Mouse (Mus musculus): Measurements from ENCODE around the gene Afap1.

Afap1 gene

DNA sequence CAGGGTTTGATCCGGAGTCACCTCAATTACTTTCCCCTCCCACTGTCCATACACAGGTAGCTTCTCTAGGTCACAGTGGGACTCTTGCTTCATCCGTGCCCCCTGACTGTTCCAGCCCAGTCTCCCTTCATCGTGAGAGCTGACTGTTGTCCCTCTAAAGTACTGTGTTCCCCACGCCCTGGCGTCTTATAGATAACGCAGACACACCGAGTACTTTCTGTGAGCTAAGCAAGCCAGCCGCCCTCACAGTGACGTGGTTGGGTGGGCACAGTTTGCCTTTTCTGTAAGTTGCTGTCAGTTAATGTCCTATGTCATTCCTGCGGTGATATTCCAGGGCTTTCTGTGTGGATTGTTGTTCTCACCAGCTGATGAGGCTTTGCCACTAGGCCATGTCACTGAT is 39.9 kb downstream of the Afap1 start:
- DNase-seq (ENCODE audit: low spot score in 2 of 2), result no peak

DNA sequence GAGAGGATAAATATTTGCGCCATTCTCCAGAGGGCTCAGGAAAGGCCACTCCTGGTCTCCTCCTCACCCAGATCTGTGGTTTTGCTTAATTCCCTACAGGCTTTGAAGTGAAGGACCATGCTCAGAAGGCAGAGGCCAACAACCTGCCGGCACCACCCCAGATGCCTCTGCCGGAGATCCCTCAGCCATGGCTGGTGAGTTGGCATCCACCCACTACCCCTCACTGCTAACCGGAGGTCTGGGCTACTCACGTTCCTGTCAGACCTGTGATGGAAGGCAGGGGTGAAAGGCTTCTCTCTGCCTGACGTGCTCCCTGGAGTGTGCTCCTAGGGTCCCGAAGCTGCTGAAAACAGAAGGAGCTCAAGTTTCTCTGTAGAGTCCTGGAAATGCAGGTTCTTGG is 42.8 kb downstream of the Afap1 start:
- no peak for DNase-seq (ENCODE audit: low spot score in 2 of 2)

DNA sequence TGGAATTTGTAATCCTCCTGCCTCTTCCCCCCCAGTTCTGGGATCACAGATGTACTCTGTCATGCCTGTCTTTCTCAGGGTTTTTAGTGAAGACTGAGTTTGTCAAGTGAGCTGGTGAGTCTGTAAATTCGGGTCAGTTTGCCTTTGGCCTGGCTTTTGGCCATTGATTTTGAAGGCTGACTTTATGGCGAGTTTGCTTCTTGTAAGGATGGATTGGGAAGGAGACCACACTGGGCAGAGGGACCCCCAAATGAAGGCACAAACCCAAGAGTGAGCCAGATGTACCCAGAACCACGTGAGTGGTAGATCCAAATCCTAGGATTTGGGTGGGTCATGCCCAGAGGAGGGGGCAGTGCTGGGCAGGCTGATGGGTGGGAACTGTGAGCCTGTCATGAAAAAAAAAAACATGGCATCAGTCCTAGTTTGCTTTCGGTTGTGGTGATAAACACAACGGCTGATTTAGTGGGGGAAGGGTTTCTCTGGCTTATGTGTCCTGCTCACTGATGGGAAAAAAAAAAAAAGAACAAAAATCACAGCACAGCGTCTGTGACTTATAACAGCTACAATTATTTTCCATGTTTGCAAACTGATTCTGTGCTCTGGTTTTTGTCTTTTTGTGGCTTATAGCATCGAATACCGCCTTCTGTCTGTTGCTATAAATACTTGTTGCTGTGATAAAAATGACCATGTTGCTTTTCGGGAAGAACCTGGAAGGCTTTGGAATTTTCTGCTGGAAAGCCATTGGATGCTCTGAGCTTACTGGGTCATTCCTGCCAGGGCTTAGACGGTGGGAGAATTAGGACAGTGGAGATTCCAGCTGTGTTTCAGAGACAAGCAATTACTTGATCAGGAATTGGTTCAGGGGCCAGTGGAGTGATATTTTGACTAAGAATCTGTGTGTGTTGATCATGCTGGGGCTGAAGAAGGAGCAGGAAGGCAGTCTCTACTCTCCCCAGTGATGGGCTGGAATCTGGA is 45.4 kb downstream of the Afap1 start:
- no peak for DNase-seq (ENCODE audit: low spot score in 2 of 2)

DNA sequence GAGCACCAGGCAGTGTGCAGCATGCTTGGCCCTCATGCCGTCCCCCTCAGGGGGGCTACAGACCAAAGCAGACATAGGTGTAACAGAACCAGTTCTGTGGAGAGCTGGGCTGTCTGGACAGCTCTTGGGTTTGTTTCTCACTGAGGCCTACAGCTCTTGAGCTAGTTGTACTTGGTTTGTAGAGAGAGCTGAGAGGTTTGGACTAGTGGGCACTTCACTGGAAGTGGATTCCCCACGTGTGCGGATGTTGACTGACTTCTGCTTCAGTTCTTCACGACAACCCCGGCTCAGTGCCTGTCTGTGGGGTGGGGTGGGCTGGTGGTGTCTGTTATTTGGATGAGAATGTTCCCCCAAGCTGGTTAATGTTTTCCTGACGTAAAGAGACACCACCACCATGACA is 46.8 kb downstream of the Afap1 start:
- DNase-seq (ENCODE audit: low spot score in 2 of 2), result no peak

DNA sequence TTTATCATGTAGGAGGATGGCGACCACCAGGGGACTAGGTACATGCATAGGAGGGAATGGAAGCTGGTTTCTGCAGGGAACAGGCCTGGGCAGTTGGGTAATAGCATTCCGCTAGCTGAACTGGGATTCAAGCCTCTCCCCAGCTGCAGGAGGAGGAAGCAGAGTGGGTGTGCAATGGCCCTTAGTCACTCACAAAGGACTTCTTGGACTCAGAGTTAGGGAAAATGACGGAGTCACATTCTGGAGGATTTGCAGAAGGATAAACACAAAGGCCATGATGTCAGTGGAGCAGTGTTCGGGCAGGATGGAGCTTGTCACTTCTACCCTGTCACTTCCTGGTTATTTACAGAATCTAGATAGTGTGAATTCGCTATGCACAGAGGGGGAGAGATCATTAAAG is 50.4 kb downstream of the Afap1 start:
- peak in 1 of 2 experiments; percentile 32 for DNase-seq (ENCODE audit: low spot score in 2 of 2)

DNA sequence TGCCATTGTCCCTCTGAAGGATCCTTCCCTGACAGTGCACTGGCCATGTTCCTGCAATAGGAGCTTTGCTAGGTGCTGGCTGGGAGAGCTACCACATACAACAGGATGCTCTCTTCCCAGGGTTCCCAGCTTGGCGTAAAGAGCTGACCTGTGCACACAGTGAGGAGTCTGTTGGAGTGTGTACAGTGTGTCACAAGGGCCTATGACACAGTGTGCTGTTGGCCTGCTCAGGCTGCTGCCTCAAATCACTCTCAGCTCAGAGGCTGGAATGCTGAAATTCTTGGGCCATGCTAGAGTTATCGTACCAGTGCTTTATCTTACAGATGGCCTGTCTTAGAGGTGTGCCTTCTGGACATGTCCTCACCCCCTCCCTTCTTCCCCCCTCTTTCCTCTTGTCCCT is 53.7 kb downstream of the Afap1 start:
- DNase-seq (ENCODE audit: low spot score in 2 of 2), result no peak

DNA sequence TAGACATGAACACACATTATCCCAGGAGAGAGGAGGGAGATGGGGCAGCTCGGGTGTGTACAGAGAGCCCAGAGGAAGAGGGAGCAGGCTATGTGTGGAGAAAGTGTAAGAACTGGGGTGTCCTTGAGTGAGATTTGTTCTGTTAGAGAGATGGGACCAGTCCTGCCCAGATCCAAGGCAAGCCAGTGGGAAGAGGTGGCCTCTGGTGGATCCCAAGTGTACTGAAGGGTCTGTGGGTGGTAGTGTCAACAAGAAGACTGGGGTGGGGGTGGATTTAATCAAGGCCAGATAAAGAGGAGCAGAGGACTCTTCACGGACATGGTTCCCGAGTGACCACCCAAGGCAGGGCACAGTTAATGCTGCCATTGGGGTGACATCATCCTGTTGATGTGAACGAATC is 54.3 kb downstream of the Afap1 start:
- DNase-seq (ENCODE audit: low spot score in 2 of 2), result no peak

DNA sequence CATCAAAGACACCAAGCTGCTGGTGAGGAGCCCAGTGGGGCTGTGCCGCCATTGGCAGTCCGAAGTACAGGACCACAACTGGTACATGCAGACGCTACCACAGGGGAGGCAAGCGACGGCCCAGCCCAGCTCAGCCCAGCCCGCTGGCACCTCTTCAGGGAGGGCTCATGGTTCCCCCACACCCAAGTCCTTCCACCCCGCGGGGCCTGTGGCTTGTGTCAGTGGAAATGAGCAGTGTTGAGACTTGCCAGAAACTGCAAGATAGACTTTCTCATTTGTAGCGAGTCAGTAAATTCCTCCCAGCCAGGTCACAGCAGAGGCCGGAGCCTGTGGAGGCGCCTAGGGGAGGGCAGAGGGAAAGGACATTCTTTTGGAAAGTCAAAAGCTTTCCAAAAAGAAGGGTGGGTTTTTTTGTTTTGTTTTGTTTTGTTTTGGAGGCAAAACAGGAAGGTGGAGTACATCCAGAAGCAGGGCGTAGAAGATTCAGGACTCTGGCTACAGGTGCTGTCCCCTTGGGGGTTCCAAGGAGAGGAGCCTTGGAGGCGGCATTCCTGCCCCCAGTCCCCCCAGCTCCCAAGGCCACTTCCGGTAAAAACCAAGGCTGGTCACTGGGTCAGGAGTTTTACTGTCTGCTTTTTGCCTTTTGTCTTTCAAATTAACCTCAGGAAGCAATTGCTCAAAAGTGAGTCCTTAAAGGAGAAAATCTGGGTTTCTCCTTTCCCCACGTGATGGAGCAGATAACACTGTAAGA is 55.3 kb downstream of the Afap1 start:
- peak in 1 of 2 experiments; percentile 29 for DNase-seq (ENCODE audit: low spot score in 2 of 2)

DNA sequence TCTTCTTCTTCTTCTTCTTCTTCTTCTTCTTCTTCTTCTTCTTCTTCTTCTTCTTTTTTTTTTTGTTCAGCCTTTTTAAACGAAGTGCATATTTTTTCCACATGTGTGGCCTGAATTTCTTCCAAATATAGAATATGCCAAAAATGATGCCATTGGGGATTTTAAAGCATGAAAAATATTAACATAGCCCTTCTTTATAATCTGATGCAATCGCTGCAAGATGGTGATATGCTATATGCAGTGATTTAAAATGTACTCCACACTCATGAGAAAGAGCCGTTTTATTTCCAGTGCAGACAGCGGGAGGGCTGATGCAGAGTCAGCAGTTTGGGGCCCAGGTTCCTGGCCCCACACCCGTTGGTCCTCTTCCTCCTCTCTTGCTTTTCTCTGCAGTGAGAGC is 55.9 kb downstream of the Afap1 start:
- no peak for DNase-seq (ENCODE audit: low spot score in 2 of 2)

DNA sequence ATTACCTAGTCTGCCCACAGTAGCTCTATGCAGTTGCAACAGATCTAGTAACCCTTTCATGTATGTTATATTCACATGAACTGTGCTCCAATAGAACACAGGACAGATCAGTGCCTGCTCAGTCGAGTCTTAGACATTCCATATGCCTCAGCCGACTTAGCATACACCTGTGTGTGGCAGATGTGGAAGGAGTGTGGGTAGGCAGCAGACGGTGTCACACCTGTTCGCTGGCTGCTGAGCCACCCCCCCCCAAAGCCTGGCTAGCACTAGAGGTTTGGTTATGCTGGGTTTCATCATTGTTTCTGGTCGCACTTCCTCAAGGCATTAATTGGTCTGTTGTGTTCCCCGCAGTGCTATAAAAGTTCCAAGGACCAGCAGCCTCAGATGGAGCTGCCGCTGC is 57.4 kb downstream of the Afap1 start:
- DNase-seq (ENCODE audit: low spot score in 2 of 2), result no peak

DNA sequence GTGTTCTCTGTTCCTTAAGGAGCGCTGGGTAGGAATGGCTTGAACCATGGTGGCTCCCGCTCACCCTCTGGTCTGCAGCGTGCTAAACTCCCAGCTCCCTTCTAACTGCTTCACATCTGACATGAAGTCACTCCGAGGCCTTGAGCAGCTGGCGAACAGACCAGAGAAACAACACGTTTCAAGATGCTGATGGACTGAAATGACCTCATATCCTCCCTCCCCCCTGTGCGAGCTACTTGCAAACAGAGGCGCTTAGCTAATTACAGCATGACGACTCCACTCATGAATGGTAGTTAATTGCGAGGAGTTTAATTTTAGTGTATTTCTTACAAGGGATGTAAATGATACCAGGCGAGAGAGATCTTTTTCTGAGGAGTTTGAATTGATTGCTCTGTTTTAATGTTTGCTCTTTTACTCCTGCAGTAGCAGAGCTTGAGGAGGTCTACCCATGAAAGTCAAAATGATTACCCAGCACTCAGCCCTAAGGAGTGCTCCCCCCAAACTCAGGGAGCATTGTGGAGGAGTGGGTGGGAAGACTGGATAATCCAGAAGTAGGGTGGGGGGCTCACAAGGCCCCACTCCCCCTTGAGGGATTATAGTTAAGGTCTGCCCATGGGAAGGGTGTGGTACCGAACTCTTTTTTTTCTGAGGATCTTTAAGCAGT is 61.1 kb downstream of the Afap1 start:
- DNase-seq (ENCODE audit: low spot score in 2 of 2), result no peak

DNA sequence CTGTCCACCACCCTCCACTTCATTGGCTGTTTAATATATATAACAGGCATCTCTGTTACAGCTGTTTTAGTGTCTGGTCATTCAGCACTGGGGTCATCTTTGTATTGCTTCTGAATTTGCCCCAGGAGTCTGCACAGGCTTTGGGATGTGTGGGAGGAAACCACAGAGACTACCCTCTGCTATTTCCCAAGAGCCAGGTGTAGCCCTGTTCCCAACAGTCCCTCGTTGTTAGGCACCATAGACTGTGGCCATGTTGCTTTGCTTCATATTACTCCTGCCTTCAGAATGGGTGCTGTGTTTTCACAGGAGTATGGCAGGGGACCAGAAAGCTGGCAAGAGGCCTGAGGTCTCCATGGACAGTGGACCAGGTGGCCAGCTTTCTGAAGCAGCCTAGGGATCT is 63.1 kb downstream of the Afap1 start:
- DNase-seq (ENCODE audit: low spot score in 2 of 2), result no peak

DNA sequence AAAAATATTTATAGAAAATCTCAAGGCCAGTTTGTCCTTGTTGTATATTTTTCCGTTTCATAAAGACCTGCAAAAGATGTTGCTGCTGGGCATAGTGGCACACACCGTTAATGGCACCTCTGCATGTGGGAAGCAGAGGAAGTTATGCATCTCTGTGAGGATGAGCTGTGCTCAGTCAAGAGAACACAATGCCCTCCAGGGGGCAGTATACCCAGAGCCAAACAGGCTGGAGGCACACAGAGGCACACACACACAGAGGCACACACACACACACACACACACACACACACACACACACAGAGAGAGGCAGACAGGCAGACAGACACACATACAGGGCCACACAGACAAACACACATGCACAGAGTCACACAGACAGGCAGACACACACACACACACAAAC is 65.6 kb downstream of the Afap1 start:
- no peak for DNase-seq (ENCODE audit: low spot score in 2 of 2)

DNA sequence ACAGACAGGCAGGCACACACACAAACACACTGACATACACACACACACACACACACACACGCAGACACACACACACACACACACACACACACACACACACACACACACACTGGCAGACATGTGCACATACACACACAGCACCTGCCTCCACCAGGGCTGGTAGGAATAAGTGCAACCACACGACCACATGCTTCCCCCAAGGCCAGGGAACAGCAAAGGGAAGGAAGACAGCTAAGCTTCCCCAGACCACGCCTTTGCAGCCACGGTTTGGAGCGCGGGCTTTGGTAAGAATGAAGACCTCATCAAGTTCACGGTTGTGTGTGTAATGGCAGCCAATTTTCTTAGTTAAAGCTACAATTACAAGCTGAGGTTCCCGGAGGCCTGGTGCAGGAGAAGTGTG is 67.0 kb downstream of the Afap1 start:
- no peak for DNase-seq (ENCODE audit: low spot score in 2 of 2)

DNA sequence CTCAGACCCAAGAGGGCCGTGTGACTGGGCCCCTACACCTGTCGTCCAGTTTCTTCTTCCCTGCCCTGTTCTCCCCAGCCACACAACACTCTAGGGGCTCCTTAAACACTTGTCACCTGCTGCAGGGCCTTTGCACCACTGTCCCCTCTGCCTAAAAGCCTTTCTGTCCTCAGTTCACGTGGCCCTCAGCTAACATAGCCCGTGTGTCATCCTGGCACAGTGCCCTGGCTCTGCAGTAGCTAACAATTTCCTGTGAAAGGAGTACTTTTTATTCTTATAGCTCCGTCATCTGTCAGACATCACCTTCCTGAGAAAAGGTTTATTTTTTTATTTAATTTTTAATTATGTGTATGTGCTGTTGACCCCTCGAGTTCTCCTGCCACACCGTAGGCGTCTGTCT is 68.2 kb downstream of the Afap1 start:
- no peak for DNase-seq (ENCODE audit: low spot score in 2 of 2)

DNA sequence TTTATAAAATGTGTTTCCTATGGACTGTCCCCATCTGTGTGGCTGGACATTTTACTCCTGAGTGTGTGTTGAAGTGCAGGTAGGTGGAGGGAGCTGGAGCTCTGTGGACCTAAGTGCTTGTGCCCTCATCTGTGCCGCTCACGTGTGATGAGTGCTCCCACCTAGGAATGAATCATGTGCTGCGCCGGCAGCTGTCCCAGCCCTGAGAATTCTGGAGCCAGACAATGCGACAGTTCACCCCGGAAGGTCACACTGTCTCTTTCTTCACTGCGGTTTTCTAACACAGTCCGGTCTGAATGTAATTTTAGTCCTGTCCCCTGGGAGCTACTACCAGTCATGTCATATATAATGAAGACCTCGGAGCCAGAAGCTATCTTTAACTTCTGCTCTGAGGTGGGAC is 70.5 kb downstream of the Afap1 start:
- no peak for DNase-seq (ENCODE audit: low spot score in 2 of 2)

DNA sequence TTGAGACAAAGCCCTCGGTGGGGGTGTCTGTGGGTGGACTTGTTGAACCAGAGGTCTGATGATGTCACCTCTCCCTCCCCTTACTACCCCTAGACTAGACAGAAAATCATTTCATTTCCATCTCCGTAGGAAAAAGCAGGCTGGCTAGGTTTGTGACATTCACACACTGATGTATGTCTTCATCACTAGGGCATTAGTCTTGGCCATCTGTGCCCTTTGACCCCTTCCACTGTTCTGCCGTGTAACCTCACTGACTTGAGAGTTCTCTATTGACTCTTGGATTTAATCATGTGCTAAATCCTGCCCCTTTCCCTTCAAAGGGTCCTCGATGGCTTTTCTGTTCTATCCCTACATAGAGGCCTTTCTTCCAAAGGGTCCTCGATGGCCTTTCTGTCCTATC is 71.9 kb downstream of the Afap1 start:
- DNase-seq (ENCODE audit: low spot score in 2 of 2), result no peak

DNA sequence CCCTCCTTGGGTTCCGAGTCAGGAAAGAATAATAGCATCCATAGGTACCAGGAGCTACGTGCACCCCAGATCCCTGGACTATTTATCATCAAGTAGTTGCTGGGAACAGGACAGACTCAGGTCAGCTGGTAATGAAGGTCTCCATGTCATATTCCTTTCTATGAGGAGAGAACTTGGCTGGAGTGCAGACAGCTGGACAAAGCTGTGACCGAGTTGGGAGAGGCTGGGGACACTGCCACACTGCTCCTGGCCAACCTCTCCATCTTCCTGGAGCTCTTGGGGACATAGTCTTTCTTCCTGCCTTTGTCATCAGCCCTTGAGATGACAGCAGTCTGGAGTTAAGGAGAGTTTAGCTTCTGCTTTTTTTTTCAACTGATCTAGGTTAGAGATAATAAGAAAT is 76.7 kb downstream of the Afap1 start:
- no peak for DNase-seq (ENCODE audit: low spot score in 2 of 2)

DNA sequence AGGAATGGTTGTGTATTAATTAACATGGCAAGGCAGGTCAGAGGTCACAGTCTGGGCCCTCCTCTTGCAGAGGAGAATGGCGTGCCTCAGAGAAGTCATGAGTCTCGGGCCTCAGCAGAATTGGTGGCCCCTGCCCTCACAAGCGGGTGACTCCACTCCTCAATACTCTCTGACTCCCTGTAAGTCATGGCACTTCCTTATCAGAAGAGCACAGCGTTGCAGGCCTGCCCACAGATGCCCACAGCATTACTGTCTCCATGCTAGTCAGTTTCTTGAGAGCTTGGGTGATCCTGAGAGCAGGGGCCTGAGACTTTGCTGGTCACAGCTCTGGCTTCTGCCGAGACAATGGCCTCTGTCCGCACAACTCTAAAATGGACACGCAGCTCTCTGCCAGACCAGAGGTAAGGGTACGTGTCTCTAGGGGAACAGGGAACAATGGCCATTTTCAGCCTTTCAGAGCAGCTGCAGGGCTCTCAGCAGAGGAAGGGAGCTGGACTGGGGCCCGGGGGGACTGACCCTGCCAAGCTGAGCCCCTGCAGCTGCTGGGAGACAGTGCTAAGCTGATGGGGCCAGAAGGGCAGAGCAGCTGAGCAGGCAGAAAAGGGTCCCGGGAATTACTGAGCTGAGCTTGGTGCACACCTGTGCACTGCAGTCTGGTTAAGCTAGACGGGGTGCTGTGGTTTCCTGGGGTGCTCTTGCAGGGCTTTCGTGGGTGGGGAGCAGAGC is 77.4 kb downstream of the Afap1 start:
- peak in 1 of 2 experiments; percentile 22 for DNase-seq (ENCODE audit: low spot score in 2 of 2)

DNA sequence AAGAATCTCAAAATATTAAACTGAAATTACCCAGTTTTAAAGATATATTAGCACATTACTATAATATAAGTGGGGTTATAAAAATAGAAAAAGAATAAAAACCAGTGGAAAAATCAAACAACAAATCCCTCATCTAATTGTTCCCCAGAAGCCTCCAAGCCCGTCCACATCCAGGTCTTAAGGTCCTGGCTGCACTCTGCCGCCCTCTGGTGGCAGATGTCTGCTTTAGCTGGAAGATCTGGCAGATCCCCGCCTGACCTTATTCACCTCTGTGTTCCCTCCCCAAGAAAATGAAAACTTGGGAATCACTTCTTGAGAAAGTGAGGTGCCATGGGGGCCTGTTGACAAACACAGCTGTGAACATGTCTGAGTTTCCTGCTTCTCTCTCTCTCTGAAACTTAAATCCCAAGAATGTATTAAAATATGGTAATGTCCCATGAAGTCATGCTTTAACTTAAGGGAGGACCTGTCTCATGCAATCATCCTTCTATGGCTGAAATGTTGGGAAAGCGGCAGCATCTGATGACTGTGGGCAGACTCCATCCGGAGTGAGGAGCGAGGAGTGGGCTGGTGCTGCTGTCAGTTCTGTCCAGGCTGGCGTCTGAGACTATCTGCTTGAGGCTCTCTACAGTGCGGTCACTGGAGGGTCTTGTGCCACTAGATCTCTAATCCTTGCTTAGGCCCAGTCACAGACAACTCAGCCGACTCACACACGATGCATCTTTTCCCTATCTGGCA is 78.9 kb downstream of the Afap1 start:
- DNase-seq (ENCODE audit: low spot score in 2 of 2), result peak; percentile 56 to 71

DNA sequence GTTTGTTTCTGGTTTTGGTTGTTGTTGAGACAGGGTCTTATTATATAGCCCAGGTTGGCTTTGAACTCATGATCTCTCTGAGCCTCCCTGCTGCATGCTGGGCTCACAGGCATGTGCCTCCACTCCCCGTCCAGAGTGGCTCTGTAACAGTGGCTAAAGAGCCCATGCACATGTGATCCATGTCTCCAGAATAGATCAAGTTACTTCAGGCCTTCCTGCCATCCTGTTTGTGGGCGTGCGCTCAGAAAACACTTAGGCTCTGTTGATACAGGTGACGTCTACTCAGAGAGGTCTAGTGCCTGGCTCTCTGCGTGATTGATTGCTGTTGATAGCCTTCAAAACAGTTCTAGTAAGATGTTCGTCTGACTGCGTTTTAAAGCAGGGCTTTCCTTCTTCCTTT is 79.6 kb downstream of the Afap1 start:
- DNase-seq (ENCODE audit: low spot score in 2 of 2), result no peak

Measured in urinary bladder, postnatal 36 days (tissue).